Mouse (Mus musculus) thymus, postnatal 4 days (tissue): ENCODE measurements at regions not wholly inside any gene's neighbourhood (a gene's known extent, or its start where the extent isn't known, plus 50 kb on each side); places are given as distances from the start of the nearest gene placed in this dataset.
A peak's percentile ranks its signal among the peaks of the same experiment; 100 is the strongest.

Source experiments
- DNase-seq: peaks from one replicate; pipeline ENCODE4 v3.0.0; 2021

DNA sequence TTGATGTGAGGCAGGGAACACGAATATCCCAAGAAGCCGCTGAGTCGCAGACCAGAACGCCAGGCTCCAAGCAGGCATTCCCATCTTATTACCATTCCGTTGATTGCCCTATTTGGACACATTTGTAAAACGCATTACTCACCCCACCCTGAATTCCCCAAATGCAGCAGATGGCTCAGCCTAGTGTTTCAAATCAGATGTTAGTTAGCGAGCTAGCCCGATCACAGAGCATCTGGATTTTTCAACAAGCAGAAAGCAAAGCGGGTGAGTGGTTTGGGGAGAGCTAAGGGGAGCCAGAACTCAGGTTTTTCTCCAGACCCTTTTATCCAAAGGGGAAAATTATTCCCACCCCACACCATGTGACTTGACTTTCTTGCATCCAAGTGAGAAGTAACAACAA is 273.2 kb downstream of the Rwdd3 start:
- no peak for DNase-seq

DNA sequence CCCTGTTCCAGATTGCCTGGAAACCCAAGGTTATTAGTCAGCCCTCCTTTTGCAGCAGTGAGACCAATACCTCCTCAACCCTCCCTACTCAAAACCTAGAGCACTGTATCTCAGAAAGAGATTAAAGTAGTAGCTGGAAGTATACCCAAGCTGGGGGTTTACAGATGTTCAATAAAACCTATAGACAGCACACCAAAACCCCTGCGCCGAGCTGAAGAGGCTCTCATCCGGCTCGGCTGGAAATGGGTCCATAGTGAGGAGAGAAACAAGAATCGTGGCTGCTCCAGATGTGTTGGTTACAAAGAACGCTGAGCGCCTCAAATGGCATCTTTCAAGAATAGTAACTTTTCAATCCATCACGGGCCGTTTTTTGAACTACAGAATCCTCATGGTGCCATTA is 273.7 kb downstream of the Rwdd3 start:
- no peak for DNase-seq

DNA sequence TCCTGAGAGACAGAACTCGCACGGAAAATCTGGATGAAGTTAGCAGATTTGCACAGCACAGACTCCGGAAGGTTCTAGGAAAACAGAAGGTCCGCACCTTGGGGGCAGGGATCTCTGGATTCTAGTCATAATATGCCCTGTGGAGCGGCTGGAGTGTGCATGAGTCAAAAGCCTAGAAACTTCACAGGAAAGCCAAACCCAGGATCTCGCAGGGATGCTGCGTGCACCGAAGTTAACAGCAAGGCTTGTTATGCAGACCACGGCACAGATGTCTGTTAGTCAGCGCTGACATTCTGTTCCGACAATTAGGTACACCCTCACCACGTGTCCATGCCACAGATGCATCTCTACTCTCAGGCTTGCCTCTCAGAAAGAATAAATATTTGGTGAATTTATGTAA is 274.3 kb downstream of the Rwdd3 start:
- DNase-seq = no peak

DNA sequence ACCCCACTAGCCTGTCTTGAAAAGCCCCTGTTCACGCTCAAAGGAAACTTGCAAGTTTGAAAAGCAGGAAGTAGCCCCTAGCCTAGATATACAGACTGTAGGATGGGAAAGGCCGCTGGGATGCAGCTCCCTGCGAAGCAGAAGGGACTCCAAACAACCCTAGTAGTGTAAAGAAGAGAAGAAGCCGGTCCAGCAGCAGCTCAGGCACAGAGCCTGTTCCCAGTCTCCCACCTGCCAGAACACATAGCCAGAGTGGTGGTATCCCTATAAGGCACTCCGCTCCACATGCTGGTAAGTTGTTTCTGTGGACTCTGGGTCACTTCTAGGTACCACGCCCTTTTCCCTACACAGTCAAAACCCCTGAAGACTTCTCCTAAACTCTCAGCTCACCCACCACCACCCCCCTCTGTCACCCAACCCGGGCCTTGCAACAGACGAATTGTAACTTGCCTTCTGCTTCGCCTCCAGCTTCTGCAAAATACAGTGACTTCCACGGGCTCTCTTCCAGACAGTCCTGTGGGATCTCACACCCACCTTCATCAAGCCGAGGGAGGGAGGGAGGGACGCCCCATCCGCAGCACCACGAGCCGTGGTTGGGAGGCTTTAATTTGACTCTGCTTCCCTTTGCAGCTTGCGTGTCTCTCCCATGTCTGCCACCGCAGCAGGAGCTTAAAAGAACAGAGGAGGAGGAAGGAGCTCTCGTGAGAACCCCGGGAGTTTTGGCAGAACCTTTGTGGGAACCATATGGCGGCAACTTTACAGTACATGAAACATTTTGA is 285.2 kb downstream of the Rwdd3 start:
- no peak for DNase-seq

DNA sequence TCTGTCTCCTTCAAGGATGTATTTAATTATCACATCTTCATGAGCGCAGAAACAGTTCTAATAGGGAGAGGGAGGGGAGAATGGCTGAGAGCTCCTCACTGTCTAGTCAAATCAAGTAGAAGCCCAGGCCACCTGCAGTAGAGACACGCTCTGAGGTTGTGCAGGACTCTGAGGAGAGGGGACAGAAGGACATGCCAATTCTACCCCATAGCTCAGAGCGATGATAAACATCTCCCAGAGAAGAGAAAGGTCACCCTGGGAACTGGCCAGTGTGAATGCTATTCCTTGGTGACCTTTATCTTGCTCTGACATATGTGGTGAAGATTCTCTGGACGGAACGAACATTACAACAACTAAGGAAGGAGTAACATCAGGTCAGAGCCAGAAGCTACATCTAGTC is 286.1 kb downstream of the Rwdd3 start:
- no peak for DNase-seq

DNA sequence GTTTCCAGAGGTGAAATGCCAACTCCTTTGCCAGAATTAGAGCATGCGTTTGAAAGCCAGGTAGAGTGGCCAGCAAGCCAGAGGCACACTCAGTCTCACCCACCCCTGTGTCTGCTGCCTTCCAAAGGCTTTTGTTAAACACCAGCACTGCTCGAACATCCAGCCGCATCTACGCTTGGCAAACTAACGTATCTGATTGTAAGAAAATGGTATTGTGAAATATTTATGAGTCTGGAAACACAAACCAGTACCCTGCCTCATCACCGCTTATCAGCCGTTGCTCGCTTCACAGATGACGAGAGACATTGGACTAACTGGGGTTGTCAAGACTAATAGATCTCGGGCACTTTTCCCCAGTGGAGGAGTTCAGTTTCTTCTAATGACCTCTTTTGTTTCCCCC is 287.3 kb downstream of the Rwdd3 start:
- DNase-seq = no peak

DNA sequence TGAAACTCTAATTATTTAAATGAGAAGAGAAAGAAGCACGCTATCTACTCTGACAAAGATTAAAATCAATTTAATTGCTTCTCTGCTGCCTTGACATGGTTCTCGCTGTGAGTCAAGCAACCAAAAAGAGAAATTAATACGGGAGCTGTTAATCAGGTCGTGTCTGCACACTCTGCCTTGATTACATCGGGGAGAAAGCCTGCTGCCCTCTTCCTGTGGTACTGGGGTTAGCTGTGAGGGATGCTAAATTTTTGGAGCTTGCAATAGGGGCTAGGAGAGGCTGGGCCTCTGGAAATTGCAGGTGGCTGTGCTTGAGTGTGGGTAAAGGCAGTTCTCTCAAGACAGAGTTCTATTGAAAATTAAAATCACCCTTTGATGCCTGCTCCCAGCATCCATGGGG is 287.8 kb downstream of the Rwdd3 start:
- DNase-seq = no peak

DNA sequence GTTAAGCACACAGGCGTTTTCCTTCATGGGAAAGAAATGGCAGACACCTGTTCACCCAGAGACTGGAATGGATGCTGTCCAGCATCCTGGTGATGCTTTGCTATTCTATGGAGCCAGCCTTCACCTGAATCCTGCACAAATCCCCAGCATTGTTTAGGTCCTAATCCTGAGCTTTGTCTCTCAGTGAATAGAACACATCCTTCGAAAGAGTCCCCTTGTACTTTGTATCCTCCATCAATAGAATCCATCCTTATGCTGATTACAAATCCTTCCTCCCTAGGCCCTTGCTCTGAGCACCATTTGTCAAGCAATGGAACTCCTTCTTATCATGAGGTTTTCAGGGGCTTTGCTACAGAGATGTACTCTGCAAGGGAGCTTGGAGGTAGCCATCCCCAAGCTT is 292.1 kb downstream of the Rwdd3 start:
- no peak for DNase-seq

DNA sequence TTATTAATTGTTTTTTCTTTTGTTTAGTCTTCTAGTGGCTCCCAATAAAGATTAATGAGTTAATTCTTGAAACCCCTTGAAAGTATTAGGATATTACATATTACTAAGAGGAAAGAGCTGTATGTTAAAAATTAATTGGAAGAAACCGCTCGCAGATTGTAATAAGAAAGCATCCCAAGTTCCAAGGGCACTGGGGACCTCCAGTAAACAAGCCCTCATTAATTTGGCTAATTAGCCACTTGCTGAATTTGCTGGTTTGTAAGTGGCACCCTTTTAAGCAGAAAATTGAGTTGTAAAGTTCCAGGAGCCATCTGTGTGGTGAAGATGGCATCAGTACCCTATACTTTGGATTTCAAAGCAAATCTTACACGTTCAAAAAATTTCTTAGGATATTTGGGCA is 295.8 kb downstream of the Rwdd3 start:
- no peak for DNase-seq

DNA sequence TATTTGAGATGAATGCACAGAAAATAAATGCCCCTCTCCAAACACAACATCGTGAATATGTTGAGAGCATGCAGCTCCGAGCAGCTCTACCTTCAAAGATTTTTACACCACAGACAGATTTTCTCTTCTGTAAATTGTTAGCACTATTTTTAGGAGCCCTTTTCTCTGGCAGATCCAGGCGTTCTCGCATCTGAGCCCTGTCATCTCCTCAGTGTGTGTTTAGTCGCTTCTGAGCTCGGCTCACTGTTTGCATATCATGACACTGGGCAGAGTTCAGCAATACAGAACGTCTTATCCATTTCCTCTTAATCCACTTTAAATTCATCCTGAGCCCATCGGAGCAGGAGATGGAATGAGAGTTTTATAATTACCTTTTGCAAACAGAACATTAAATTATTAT is 306.5 kb downstream of the Rwdd3 start:
- DNase-seq = no peak

DNA sequence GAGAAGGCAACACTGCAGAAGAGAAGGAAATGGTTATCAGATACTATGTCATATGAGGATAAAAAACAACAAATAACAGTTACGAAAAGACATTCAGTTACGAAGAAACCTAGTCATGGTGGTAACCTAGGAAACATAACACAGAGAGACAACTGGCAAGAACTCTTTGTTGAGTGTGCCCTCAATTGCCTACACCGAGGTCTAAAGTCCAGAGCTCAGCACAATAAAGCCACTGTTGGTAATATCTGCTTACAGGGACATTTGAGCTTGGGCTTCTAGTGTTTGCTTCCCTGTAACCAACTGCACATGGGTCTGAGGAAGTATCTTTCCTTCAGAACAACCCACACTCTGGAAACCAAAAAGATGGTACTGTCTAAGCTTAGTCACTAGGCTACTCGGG is 309.9 kb downstream of the Rwdd3 start:
- DNase-seq = no peak

DNA sequence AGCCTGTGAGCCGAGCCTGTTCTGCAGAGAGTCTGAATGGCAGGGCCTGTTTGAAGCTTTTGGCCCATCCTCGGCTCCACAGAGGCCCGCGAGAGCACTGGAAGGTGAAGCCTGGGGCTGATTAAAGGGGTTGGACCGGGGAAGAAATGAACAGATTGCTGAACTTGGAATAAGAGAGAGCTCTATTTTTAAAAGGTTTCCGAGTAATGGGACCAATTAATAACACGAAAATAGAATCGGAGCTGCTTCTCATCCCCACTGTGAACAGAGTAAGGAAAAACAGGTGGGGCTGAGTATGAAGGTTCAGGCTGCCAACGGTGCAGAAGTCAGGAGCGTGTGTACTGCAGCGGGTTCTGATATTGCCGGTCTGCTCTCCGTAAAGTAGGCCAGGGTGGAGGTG is 313.2 kb downstream of the Rwdd3 start:
- no peak for DNase-seq

DNA sequence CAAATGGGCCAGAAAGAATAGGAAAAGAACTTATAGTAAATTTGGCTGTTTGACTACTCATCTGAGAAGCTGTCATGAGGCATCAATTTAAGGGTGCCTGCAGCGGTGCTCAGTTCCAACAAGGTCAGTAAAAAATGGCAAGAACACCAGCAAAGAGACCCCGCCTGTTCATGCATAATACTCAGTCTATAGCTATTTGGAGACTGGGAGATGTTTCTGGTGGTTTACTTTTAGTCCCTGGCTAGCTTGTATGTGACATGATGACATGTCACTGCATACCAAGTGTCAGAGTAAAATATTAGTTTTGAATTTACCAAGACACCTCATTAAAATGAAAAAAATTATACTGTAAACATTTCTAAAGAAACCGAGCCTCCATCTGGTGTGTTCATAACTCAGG is 317.2 kb downstream of the Rwdd3 start:
- no peak for DNase-seq

DNA sequence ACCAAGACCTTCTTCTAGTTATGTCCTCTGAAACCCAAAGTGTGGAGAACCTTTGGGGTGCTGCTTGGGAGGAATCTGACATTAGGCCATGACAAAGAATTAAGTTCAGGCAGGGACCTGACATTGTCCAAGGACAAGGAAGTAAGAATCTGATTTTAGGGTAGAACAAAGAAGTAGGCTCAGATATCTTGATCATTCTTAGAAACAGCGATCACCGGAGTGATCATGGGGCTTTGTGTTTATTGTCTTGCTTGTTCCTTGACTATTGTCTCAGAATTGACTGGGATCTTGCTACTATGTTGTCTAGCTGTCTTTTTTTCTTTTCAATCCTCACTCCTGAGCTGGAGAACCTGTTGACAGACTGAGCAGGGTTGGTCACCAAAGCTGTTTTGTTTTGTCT is 327.9 kb downstream of the Rwdd3 start:
- no peak for DNase-seq

DNA sequence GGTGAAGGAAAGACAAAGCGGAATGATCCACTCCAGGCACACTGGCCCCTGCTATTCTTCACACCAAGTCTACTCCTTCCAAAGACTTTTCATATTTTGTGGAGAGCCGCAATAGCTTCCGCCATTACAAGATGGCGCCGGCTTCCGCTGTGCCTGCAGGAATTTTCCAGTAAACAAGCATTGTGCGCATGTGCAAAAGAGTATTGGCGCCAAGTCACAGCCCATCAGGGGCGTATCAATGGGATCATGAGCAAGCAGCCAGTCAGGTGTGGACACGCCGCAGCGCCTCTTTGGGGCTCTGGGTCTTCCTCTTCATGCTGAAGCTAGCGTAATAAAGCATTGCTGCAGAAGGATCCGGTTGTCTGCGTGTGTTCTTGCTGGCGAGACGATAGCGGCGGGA is 348.0 kb downstream of the Rwdd3 start:
- DNase-seq = no peak

DNA sequence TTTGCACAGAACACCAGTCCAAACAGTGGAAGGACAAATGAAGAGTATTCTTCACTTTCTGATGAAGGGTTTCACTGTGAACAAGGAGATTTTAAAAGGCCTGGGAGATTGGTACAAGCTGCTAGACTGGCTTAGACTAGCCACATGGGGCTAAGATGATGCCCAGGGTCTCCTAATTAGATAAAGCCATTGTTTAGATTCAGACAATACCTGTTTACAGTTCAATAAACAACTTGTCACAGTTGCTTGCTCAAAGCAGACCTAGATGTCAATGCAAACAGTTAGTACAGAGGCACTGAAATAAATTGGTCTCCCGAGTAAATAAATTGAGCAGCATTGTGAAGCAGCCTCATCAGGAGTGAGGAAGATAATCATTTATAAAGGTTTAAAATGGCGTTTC is 359.6 kb downstream of the Rwdd3 start:
- DNase-seq = no peak

DNA sequence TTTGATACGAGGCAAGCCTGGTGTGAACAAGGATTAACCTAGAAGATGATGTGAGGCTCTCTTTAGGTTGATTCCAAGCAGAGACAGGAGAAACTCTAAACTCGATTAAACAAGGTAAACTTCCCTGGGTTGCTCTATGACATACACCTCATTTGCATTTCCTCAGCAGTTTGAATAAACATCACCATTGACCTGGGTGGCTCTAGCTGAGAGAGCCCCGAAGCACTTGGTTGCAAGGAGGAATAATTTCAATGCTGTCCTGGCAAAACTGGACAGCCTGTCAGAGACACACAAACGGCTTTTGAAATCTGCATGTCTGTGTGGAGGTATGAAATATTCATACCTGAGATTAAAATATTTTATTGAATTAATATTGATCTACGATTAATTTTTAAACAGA is 361.0 kb downstream of the Rwdd3 start:
- no peak for DNase-seq

DNA sequence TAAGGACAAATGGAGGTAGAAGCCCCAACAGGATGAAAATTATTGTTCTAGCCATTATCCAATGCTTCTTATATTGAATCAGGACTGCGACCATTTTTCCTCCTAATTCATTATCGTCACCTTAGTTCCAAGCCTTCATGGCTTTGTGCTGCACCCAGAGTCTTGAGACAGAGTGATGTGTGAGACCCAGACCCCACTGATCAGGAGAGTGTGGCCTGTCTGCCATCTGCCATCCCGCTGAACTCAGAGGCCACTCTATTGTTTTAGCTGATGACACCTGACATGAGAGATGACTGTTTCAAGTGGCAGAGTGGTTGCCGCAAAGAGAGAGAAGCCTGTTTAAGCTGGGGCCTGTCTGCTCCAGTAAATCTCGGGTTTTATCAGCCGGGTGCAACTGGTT is 361.4 kb downstream of the Rwdd3 start:
- DNase-seq = no peak

DNA sequence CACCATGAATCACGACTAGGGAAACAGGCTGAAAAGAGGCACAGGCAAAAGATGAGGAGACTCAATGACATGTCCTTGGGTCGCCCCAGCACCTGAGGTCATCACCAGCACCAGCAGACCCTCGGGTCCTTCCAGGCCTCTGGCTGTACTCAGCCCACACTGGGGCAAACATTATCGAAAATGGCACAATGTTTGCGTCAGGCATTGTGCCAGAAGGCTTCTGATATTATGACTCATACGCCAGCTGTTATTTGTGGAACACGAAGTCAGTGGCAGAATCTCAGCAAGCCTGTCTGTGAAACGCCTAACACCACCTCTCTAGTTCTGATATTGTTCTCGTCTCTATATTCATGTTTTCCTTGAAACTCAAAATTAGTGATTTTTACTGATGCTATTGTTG is 384.8 kb downstream of the Rwdd3 start:
- DNase-seq = no peak

DNA sequence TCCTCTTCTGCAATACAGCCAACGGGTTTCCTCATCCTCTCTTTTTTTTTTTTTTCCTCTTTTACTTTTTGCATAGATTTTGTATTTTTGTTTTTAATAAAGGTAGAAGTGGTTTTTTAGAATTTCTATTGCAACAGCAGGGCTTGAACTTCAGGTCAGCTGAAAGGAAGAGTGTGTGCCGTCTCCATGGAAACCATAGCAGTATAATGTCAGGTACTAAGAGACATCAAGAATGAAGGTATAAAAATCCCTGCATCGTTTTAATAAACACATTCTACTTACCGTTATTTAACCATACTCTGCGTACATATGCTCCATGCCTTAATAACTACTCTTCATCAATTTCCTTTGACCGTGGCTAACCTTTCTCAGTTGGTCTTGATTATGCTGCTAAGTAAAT is 390.0 kb downstream of the Rwdd3 start:
- DNase-seq = no peak

DNA sequence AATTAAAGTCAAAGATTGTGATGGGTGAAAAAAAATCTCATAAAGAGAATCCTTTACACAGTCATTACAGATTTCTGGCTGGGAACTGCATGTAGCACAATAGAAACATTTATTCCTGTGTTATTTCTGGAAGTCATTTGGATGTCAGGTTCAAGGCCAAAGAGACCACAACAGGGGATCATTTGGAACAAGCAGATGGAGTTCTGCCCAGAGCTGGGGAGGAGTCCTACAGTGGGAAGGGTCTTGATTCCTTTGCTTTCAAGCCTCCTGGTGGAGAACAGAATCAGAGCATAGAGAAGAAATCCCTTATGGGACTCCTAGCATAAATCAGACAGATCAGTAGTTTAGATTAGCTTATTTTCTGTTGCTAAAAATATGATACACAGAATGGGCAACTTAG is 392.4 kb downstream of the Rwdd3 start:
- DNase-seq = no peak

DNA sequence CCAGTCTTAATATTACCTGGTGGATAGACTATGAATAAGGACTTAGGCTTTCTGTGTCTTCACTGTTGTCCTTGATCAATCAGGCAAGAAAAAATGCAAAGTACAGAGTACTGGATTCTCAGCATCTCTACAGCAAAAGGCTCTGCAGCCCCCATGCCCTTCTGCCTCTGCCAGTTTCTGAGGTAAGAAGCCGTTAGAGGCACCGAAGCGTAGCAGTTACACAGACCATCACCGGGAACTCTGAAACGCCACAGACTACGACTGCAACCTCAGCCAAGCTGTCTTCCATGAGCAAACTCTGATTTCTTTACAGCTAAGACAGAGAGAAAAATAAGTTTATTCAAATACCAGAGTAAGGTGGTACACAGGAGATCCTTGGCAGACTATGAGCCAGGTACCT is 396.5 kb downstream of the Rwdd3 start:
- no peak for DNase-seq

DNA sequence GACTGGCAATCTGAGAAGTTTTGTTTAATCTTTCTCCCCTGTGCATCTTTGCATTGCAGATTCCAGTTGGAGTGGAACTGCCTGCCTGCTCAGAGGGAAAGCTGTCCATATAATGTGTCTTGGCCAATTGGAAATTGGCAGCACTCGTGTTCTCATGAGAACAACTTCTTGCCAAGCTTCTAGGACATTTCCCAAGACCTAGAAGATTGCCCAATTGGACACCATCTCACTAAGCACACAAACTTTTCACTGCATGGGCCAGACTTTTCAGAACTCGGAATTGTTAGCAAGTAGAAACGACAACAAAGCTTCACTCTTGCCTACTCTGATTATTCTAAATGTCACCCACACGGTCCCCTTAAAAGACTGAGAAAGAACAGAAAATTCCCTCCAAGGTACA is 409.8 kb downstream of the Rwdd3 start:
- no peak for DNase-seq

DNA sequence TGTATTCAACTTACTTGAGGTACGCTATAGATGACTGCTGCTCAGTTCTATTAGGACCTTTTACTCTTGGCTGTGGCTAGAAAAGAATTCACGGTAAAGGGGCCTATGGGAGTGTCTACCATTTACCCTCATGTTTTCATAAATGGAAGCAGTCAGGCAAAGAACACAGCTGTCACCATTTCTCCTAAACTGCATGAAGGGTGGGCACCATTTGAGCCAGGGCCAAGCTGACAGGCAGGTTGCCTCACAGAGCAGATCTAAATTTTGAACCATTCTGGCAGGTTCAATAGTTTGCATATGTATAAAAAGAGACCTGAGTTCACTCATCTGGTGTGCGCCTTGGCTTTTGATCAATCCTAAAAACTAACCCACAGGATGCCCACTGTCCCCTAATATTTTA is 410.3 kb downstream of the Rwdd3 start:
- no peak for DNase-seq

DNA sequence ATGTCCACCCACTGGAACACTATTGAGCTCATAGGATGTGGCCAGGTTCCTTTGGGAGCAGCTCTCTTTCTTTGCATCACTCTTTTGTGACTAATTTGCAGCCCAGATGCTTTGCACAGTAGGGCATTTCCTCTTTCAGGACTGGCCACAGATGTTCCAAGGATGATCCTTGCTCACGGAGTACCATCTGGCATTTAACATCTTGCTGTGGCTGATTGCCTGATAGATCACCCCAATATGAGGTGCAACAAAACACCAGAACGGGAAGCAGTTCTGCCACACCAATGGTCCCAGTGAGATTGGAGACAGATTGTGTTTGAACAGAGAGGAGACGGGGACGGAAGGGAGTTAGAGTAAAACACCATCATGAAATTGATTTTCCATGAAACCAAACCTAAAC is 423.0 kb downstream of the Rwdd3 start:
- DNase-seq = no peak

DNA sequence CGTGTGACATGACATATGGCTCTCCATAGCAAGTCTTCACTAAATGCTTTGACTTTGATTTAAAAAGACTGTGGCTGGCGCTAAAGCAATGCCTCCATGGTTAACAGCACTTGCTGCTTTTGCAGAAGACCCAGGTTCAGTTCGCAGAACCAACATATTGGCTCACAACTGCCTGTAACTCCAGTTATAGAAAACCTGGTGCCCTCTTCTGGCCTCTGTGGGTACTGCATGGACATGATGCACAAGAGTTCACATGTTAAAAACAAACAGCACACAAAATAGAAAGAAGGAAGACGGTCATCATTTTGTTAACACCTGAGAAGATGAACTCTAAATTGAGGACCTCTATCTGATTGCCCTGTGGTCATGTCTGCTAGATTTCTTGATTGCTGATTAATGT is 423.8 kb downstream of the Rwdd3 start:
- peak; percentile 49 for DNase-seq
